Mouse (Mus musculus) induced T-regulatory cell, adult 2 months (primary cell): Measurements from ENCODE around the gene Nceh1.

ENCODE experiments used
- DNase-seq: peaks from one replicate; pipeline ENCODE4 v3.0.0-alpha.2; 2012; ENCODE audit warnings: low read depth

Nceh1 gene

GRCm38 (mm10) chr3:27182733-27183600 lies at the start of gene Nceh1:
TSS of gene Nceh1 (plus strand) at chr3:27182965.
- DNase-seq, result peak; percentile 95

- DNase-seq, result no peak
Measured at GRCm38 (mm10) chr3:27140101-27140500, 42.7 kb upstream of the Nceh1 start.

GRCm38 (mm10) chr3:27143570-27143969 lies 39.2 kb upstream of the Nceh1 start:
- no peak for DNase-seq

- no peak for DNase-seq
Measured at GRCm38 (mm10) chr3:27145733-27146132, 37.0 kb upstream of the Nceh1 start.

- DNase-seq, result peak; percentile 76
Measured at GRCm38 (mm10) chr3:27153191-27153671, 29.5 kb upstream of the Nceh1 start.

- DNase-seq, result peak; percentile 99
Measured at GRCm38 (mm10) chr3:27153701-27154209, 29.0 kb upstream of the Nceh1 start, which contains the start of gene Ect2. TSS of gene Ect2 (minus strand) at chr3:27153878.

GRCm38 (mm10) chr3:27154280-27154679 lies 28.5 kb upstream of the Nceh1 start:
- DNase-seq, result no peak

- no peak for DNase-seq
Measured at GRCm38 (mm10) chr3:27155051-27155855, 27.5 kb upstream of the Nceh1 start.

- no peak for DNase-seq
Measured at GRCm38 (mm10) chr3:27155856-27156593, 26.7 kb upstream of the Nceh1 start.

GRCm38 (mm10) chr3:27156594-27156949 lies 26.2 kb upstream of the Nceh1 start:
- DNase-seq, result no peak

- no peak for DNase-seq
Measured at GRCm38 (mm10) chr3:27158910-27159309, 23.9 kb upstream of the Nceh1 start.

GRCm38 (mm10) chr3:27161645-27162409 lies 20.9 kb upstream of the Nceh1 start:
- DNase-seq, result no peak

GRCm38 (mm10) chr3:27162410-27162804 lies 20.4 kb upstream of the Nceh1 start:
- DNase-seq, result no peak

- no peak for DNase-seq
Measured at GRCm38 (mm10) chr3:27165481-27166065, 17.2 kb upstream of the Nceh1 start.

GRCm38 (mm10) chr3:27170257-27170656 lies 12.5 kb upstream of the Nceh1 start:
- DNase-seq, result no peak

- no peak for DNase-seq
Measured at GRCm38 (mm10) chr3:27179711-27180110, 3.1 kb upstream of the Nceh1 start.

- DNase-seq, result peak; percentile 37
Measured at GRCm38 (mm10) chr3:27183601-27184175, 923 bp downstream of the Nceh1 start.

GRCm38 (mm10) chr3:27188386-27188785 lies 5.6 kb downstream of the Nceh1 start:
- no peak for DNase-seq

- DNase-seq, result no peak
Measured at GRCm38 (mm10) chr3:27189320-27190261, 6.8 kb downstream of the Nceh1 start.
